Mouse (Mus musculus): ENCODE data around the gene Trhde.

GRCm38 (mm10) chr10:114798788-114799187 is 3.3 kb downstream of the Trhde start:
- TF ChIP-seq CTCF (IDR thresholded peaks at IDR 0.05; ENCODE audit: insufficient read depth, low read depth, low read length) (no peak), POLR2A (IDR thresholded peaks at IDR 0.05; ENCODE audit: insufficient read depth, low read depth, low read length) (no peak)

Data from olfactory bulb, adult 2 months (tissue).